Mouse (Mus musculus) skeletal muscle tissue, postnatal 0 days (tissue): ENCODE results near the gene Hist1h2bc. TPM values are rescaled to one million over a fixed set of nuclear protein-coding genes. Genes with fewer than 3 reads are reported as not detected.

Experiments used
- microRNA-seq, 2 experiments: library from miRNA; unstranded; fragments of <30 nt; microRNA quantifications; one replicate each; pipeline ENCODE4; 2016
- polyA plus RNA-seq: library from polyadenylated mRNA; unstranded; fragments of >200 nt; fragmentation: Nextera tagmentation; extraction: Ambion mirVana; gene quantifications from 2 replicates; pipeline ENCODE4 v1.2.1, GENCODE M21; 2015

Gene Hist1h2bc
- polyA plus RNA-seq, result 186 and 234 TPM in 2 replicates

GRCm38 (mm10) chr13:23683755-23684281, at the start of gene Hist1h2bc, which contains the start of gene Hist1h2ac:
TSS of gene Hist1h2bc (plus strand) at chr13:23684199.
TSS of gene Hist1h2ac (minus strand) at chr13:23683948.

GRCm38 (mm10) chr13:23695514-23695913, 11.5 kb downstream of the Hist1h2bc start, which contains the start of gene Hist1h1t:
TSS of gene Hist1h1t (plus strand) at chr13:23695814.

DNA sequence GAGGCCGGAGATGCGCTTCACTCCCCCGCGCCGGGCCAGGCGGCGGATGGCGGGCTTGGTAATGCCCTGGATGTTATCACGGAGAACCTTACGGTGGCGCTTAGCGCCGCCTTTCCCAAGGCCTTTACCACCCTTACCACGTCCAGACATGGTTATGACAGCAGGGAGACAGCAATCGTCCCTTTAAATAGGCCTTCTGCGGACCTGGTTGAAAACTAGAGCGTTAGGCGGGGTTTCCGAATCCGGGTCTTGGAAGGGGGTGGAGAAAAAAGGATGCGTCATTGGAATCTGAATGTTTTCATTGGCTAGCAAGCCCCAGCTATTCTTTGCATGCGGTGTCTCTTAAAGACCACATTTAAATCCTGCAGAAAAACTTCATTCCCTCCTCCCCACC, 14.3 kb downstream of the Hist1h2bc start, which contains the start of gene Hist1h4c:
Gene Hist1h4c (minus strand): TSS at position 155 of the 394 bp plus-strand sequence.

DNA sequence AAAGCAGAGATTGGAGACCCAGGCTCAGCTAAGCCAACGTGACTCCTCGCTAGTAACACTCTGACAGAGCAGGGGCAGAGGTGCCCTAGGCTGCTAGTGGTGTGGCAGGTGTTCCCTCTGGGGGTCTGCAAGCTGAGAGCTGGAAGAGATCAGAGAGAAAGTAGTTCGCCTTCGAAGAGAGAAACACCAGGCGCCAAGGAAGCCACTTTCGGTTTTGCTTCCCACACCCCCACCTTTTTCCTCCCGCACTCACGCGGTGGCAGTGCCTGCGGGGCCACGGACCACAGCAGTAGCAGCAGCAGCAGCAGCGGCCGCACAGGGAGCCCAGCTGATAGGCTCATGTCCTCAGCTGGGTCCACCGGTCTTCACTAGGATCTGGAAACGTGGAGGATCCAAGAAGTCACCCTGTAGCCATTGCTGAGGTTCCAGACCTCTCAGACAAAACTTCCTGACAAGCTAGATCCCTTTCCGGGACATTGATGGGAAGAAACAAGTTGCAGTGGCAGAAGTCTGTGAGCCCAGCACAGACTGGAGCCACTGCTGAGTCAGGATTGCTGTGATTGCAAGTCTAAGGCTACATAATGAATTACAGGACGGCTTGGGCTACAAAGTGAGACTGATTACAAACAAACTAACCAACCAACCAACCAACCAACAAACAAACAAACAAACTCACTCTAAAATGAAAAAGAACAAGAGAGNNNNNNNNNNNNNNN, 26.5 kb downstream of the Hist1h2bc start, which contains the start of gene Hfe:
Gene Hfe (minus strand): TSS at position 481 of the 716 bp plus-strand sequence.

DNA sequence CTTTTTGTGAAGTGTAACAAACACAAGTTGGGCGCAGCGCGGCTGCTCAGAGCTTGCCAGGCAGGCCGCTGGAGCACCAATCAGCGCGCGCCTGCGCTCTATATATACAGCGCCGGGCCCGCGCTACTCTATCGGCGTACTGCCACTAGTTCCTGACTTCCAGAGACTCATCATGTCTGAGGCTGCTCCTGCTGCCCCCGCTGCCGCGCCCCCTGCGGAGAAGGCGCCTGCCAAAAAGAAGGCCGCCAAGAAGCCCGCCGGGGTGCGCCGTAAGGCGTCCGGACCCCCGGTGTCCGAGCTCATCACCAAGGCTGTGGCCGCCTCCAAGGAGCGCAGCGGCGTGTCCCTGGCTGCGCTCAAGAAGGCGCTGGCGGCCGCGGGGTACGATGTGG, 54.7 kb downstream of the Hist1h2bc start, which contains the start of gene Hist1h1c:
Gene Hist1h1c (plus strand): TSS at position 132 of the 392 bp plus-strand sequence.

Small RNA genes lying within 50 kb of the gene (microRNA-seq; reads per million reads assigned to microRNA genes)
- gene Gm44350, result 0 reads per million in 2 experiments

Other genes with a start within 250 kb of the Hist1h2bc start
- gene Btn1a1, start 218.3 kb upstream of the Hist1h2bc start, polyA plus RNA-seq, result not detected in 2 replicates
- 0.07 TPM in 1 of 2 replicates, not detected in the other for gene Btn2a2, start 195.3 kb upstream of the Hist1h2bc start, polyA plus RNA-seq
- gene Hist1h4h, start 153.1 kb upstream of the Hist1h2bc start, polyA plus RNA-seq, result 38.5 and 44.1 TPM in 2 replicates
- 1.8 and 3.4 TPM in 2 replicates for gene Hist1h2af, start 150.3 kb upstream of the Hist1h2bc start, polyA plus RNA-seq
- 1.00 and 1.2 TPM in 2 replicates for gene Hist1h3g, start 148.8 kb upstream of the Hist1h2bc start, polyA plus RNA-seq
- gene Hist1h2bh, start 140.8 kb upstream of the Hist1h2bc start, polyA plus RNA-seq, result 0.44 and 0.72 TPM in 2 replicates
- gene Hist1h3f, start 140.1 kb upstream of the Hist1h2bc start, polyA plus RNA-seq, result 0.50 and 0.59 TPM in 2 replicates
- 0.80 TPM in 1 of 2 replicates, not detected in the other for gene Hist1h4f, start 132.6 kb upstream of the Hist1h2bc start, polyA plus RNA-seq
- gene Hist1h1d, start 130.9 kb upstream of the Hist1h2bc start, polyA plus RNA-seq, result 0.58 and 0.85 TPM in 2 replicates
- gene Hist1h3e, start 121.8 kb upstream of the Hist1h2bc start, polyA plus RNA-seq, result 2.3 and 2.8 TPM in 2 replicates
- 20.1 and 21.8 TPM in 2 replicates for gene Hist1h2ae, start 113.0 kb upstream of the Hist1h2bc start, polyA plus RNA-seq
- 3.8 and 4.3 TPM in 2 replicates for gene Hist1h2bg, start 112.8 kb upstream of the Hist1h2bc start, polyA plus RNA-seq
- gene Hist1h2bf, start 110.0 kb upstream of the Hist1h2bc start, polyA plus RNA-seq, result 1.8 and 2.3 TPM in 2 replicates
- 0.91 TPM in 2 replicates for gene Hist1h2ad, start 109.8 kb upstream of the Hist1h2bc start, polyA plus RNA-seq
- gene Hist1h3d, start 108.4 kb upstream of the Hist1h2bc start, polyA plus RNA-seq, result 4.4 and 4.9 TPM in 2 replicates
- 25.5 and 29.4 TPM in 2 replicates for gene Hist1h4d, start 102.6 kb upstream of the Hist1h2bc start, polyA plus RNA-seq
- gene Hist1h2be, start 63.1 kb upstream of the Hist1h2bc start, polyA plus RNA-seq, result 4.5 and 5.7 TPM in 2 replicates
- gene Hist1h1e, start 61.6 kb upstream of the Hist1h2bc start, polyA plus RNA-seq, result 12.7 and 15.0 TPM in 2 replicates
- gene Hist1h2ac, start 251 bp upstream of the Hist1h2bc start, polyA plus RNA-seq, result 0.88 and 1.4 TPM in 2 replicates
- not detected in 2 replicates for gene Hist1h1t, start 11.6 kb downstream of the Hist1h2bc start, polyA plus RNA-seq
- 1.3 and 2.7 TPM in 2 replicates for gene Hist1h4c, start 14.3 kb downstream of the Hist1h2bc start, polyA plus RNA-seq
- 9.6 and 16.8 TPM in 2 replicates for gene Hfe, start 26.7 kb downstream of the Hist1h2bc start, polyA plus RNA-seq
- gene Hist1h1c, start 54.6 kb downstream of the Hist1h2bc start, polyA plus RNA-seq, result 191 and 322 TPM in 2 replicates
- 0.67 and 1.1 TPM in 2 replicates for gene Hist1h3c, start 61.4 kb downstream of the Hist1h2bc start, polyA plus RNA-seq
- gene Hist1h2bb, start 62.5 kb downstream of the Hist1h2bc start, polyA plus RNA-seq, result 0.82 and 1.4 TPM in 2 replicates
- 10.2 and 10.4 TPM in 2 replicates for gene Hist1h2ab, start 66.9 kb downstream of the Hist1h2bc start, polyA plus RNA-seq
- gene Hist1h3b, start 68.1 kb downstream of the Hist1h2bc start, polyA plus RNA-seq, result 2.4 and 4.3 TPM in 2 replicates
- 0.83 TPM in 1 of 2 replicates, not detected in the other for gene Hist1h4b, start 72.8 kb downstream of the Hist1h2bc start, polyA plus RNA-seq
- 0.61 and 1.1 TPM in 2 replicates for gene Hist1h4a, start 77.0 kb downstream of the Hist1h2bc start, polyA plus RNA-seq
- 0.85 and 1.7 TPM in 2 replicates for gene Hist1h3a, start 78.2 kb downstream of the Hist1h2bc start, polyA plus RNA-seq
- 1.2 and 2.0 TPM in 2 replicates for gene Hist1h1a, start 79.5 kb downstream of the Hist1h2bc start, polyA plus RNA-seq
- gene Trim38, start 85.7 kb downstream of the Hist1h2bc start, polyA plus RNA-seq, result 0.34 and 0.38 TPM in 2 replicates
- not detected in 2 replicates for gene Slc17a2, start 122.8 kb downstream of the Hist1h2bc start, polyA plus RNA-seq
- 1.5 and 1.6 TPM in 2 replicates for gene Slc17a3, start 155.2 kb downstream of the Hist1h2bc start, polyA plus RNA-seq
- not detected in 2 replicates for gene Slc17a1, start 183.6 kb downstream of the Hist1h2bc start, polyA plus RNA-seq
- not detected in 2 replicates for gene Slc17a4, start 230.8 kb downstream of the Hist1h2bc start, polyA plus RNA-seq
- gene Hist1h2ba, start 250.0 kb downstream of the Hist1h2bc start, polyA plus RNA-seq, result not detected in 2 replicates